Mouse (Mus musculus): Measurements from ENCODE around the gene Fut8. TPM values are rescaled to one million over a fixed set of nuclear protein-coding genes. Genes with fewer than 3 reads are reported as not detected.

The Fut8 gene
- 10 to 100 TPM; 75.6 to 76.8 TPM for total RNA-seq (2021)
- long read RNA-seq, experiment 1, transcript Fut8-201 (12 exons, 3,358 nt): major isoform, 55 of 73 reads
- long read RNA-seq, experiment 1, partial matches to known transcripts: 1 of 73 reads
- long read RNA-seq, experiment 1, other reads (novel, unspliced or antisense): 17 of 73 reads
- long read RNA-seq, experiment 2, transcript Fut8-201 (12 exons, 3,358 nt): major isoform, 48 of 67 reads
- long read RNA-seq, experiment 2, partial matches to known transcripts: 2 of 67 reads
- long read RNA-seq, experiment 2, other reads (novel, unspliced or antisense): 17 of 67 reads

DNA sequence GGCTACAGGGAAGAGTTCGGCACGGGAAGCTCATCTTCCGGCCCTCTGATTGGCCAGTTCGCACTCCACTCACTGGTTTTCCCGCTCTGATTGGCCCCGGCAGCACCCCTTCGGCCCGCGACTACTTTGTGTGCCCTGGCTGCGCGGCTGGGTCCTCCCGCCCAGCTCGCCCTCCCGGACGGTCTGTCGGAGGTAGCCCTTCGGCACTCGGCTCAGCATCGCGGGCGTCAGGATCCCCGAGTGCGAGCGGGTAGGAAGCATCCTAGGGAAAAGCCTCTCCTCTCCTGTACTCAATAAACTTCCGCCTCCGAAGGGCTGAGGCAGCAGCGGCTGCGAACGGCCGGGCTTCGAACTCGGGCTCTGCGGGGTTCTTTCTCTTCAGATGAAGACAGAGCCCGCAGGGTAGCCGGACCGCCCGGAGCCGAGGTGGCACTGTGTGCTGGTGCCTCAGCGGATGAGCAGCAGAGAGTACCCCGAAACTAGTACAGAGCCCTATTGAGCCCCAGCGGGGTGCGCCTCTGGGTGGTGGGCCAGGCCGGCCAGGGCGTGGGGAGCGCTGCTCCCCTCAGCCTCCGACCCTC, at the start of gene Fut8:
Gene Fut8 (plus strand): TSS at position 176 of the 581 bp plus-strand sequence.
- DNase-seq (ENCODE audit: low spot score in 2 of 2): peak; percentile 87 to 88
- intact Hi-C loops (cut with DNase I): loop anchor here (5.0 kb wide), 1 partner anchor 231 kb away; no protein-coding TSS in a partner anchor

GRCm38 (mm10) chr12:77189161-77189560, 48.8 kb upstream of the Fut8 start:
- intact Hi-C loops (cut with DNase I): no loop called here
- DNase-seq (ENCODE audit: low spot score in 2 of 2): no peak

- intact Hi-C loops (cut with DNase I): no loop called here
Observed at GRCm38 (mm10) chr12:77189933-77190446, 47.9 kb upstream of the Fut8 start.

GRCm38 (mm10) chr12:77191478-77192271, 46.2 kb upstream of the Fut8 start:
- DNase-seq (ENCODE audit: low spot score in 2 of 2): no peak
- intact Hi-C loops (cut with DNase I): no loop called here

More at GRCm38 (mm10) chr12:77189933-77190446, 47.9 kb upstream of the Fut8 start:
- no peak for DNase-seq (ENCODE audit: low spot score in 2 of 2)

GRCm38 (mm10) chr12:77192714-77193113, 45.2 kb upstream of the Fut8 start:
- intact Hi-C loops (cut with DNase I): no loop called here
- DNase-seq (ENCODE audit: low spot score in 2 of 2): no peak

DNA sequence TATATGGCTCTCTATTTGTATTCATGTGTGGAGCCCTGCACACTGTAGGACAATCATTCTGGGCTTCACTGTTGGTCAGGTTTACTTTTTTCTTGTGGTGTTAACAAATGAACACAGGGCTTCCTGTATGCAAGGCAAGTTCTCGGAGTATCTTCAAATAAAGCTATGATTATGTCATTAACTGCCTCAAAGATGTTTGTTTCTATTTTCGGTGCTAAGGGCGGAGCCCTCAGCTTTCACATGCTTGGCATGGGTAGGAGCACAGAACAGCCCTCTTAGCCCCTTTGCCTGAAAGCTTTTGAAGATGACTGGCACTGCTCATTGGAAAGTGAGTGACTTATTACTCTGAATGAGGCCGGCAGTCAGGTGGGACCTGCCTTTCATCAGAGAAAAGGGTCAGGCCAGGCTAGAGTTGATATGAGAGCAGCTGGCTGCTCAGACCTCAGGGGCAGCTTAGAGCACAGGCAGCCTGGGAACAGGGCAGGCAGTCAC, 44.7 kb upstream of the Fut8 start:
- intact Hi-C loops (cut with DNase I): no loop called here
- no peak for DNase-seq (ENCODE audit: low spot score in 2 of 2)

DNA sequence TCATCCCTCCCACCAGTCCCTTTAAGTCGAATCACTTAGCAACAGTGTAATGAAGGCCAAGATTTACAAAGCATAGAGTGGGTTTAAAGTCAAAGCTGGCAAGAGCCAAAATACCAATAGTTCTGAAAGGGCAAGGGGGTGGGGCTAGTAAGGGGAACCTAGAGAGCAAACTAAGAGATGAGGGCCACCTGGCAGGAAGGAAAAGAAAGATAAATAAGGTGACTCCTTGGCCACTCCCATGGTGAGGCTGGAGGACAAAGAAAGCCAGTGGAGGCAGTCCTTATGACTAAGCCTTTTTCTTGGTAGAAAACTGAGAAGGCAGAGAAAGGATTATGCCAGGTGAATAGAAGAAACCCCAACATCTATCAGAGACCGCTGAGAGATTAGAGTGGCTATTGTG, 42.9 kb upstream of the Fut8 start:
- intact Hi-C loops (cut with DNase I): no loop called here
- DNase-seq (ENCODE audit: low spot score in 2 of 2): no peak

GRCm38 (mm10) chr12:77196529-77197095, 41.3 kb upstream of the Fut8 start:
- DNase-seq (ENCODE audit: low spot score in 2 of 2): no peak
- intact Hi-C loops (cut with DNase I): no loop called here

DNA sequence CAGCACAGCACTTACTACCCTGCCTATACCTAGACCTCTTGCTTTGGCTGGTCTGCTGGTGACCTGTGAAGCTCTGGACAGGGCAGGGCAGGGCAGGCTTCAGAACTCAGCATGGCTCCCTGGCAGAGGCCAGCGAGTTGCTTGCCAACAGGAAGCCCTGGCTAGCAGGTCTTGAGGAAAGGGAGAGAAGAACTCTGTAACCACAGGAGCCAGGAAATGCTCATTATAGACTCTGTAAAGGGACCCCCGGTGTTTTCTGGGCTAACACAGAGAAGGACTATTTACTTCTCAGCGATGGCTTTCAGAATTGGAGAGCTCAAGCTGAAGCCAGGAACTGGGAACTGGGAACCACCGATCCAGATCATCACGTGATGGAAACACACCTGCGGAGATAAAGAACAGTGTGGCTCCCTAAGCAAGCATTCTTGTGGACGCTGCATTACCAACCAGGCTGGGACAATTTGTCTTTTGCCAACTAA, 40.8 kb upstream of the Fut8 start:
- intact Hi-C loops (cut with DNase I): no loop called here
- DNase-seq (ENCODE audit: low spot score in 2 of 2): peak in 1 of 2 experiments; percentile 2

DNA sequence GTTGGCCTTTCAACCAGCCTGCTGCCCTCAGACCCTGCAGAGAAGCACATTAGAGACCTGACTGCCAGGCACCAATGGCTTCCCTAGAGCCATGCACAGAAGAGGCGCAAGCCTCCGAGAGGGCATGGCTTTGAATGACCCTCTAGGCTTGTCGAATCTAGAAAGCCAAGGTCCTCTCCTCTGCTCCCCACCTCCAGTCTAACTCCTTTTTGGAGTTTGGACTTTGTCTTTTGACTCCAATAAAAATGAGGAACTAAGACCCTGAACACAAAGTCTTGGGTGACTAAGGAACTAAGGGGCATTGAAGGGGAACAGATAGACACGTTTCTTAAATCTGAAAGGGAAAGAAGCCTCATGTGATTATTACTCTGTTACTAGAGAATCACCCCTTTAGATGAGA, 39.7 kb upstream of the Fut8 start:
- intact Hi-C loops (cut with DNase I): no loop called here
- DNase-seq (ENCODE audit: low spot score in 2 of 2): no peak

DNA sequence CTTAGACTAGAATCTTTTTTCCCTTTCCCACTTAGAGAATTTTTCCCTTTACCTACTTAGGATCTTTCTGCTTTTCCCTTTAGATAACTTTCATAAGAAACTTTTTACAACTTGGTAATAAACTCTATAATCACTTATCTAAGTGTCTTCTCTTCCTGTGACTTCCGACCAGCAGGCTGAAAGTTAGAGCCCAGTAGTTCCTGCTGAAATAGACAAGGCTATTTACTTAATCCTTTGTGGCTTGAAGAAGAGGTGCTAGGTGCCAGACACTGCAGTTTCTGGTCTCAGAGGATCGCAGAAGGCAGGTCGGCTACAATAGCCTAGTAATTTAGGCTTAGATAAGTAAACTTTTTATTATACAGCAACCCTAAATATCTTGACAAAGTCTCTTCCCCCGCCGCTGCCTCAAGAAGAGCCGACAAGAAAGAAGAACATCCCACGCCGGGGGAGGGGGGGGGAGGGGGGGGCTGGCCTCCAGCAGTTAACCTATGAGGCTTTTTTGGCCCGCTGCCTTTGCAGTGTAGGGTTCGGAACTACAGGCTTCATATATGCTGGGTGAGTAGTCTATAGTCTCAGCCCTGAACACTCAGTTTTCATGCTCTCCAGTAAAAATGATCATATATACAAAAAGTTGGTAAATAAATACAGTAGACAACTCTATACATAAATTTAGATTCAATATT, 36.3 kb upstream of the Fut8 start:
- intact Hi-C loops (cut with DNase I): no loop called here
- no peak for DNase-seq (ENCODE audit: low spot score in 2 of 2)

DNA sequence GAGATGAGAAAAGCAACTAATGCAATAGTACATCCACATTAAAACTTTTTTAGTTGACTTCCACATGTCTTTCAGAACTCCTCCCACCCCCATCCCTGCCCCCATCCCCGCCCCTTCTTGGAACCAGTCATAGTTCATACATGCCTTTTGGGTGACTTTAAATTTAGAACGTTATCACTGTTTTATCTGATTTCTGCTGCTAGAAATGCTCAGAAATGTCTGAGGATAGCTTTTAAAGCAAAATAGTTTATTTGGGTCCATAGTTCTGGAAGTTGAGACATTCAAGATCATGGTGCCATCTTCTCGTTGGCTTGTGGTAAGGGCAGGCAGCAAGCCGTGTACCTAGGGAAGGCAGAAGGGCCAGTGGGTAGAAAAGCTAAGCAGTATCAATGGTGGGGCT, 34.8 kb upstream of the Fut8 start:
- DNase-seq (ENCODE audit: low spot score in 2 of 2): no peak
- intact Hi-C loops (cut with DNase I): no loop called here

DNA sequence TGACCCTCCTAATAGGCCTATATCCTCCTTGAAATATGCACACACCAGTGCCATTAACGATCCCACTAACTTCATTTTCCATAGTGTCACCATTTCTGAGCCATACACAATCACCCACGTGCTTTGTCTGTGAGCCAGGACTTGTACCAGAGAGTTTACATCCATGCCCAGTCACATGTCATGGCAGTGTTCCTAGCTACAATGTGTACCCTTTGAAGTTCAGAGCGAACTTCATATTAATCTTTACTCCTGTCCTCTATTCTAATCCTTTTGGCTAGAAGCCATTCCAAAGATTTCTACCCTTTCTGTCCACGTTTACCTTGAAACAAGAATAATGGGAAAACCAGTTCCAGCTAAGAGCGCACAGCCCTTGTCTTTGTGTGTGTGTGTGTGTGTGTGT, 31.1 kb upstream of the Fut8 start:
- DNase-seq (ENCODE audit: low spot score in 2 of 2): no peak
- intact Hi-C loops (cut with DNase I): no loop called here

- DNase-seq (ENCODE audit: low spot score in 2 of 2): no peak
- intact Hi-C loops (cut with DNase I): no loop called here
Observed at GRCm38 (mm10) chr12:77208056-77208455, 29.9 kb upstream of the Fut8 start.

- intact Hi-C loops (cut with DNase I): no loop called here
- no peak for DNase-seq (ENCODE audit: low spot score in 2 of 2)
Observed at GRCm38 (mm10) chr12:77208576-77209180, 29.2 kb upstream of the Fut8 start.

DNA sequence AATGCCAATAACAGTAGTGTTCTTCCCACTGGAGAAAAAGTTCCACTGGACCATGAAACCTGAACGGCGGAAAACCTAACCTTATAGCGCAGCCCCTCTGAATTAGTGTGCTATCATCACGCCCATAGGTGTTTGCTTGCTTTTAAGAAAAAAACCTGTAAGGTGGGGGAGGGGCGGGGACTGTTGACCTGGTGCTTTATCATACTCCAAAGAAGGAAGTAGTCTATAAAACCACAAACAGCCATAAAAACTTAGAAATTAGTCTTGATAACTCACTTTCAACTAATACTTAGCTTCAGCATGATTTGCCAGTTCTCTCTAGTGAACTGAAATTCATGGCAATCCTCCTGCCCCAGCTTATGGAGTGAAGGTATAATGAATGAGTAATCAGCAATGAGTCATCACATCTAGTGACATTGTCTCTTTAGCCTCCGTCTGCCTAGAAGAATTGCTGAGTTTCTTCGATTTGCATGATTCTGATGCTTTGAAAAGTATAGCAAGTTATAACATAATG, 26.2 kb upstream of the Fut8 start:
- no peak for DNase-seq (ENCODE audit: low spot score in 2 of 2)
- intact Hi-C loops (cut with DNase I): no loop called here

GRCm38 (mm10) chr12:77213896-77214564, 23.9 kb upstream of the Fut8 start:
- intact Hi-C loops (cut with DNase I): no loop called here
- DNase-seq (ENCODE audit: low spot score in 2 of 2): no peak

- intact Hi-C loops (cut with DNase I): no loop called here
- no peak for DNase-seq (ENCODE audit: low spot score in 2 of 2)
Observed at GRCm38 (mm10) chr12:77214565-77214909, 23.4 kb upstream of the Fut8 start.
